Mouse (Mus musculus) liver, embryonic 14.5 days (tissue): ENCODE results near the gene Cdca4.

ENCODE experiments used
- CTCF ChIP-seq: IDR thresholded peaks from 2 replicates; pipeline ENCODE4 v1.5.1; 2016; ENCODE audit warnings: antibody characterized with exemption, low read depth, control low read depth
- EP300 ChIP-seq: IDR thresholded peaks from 2 replicates; pipeline ENCODE4 v1.6.1; 2016; ENCODE audit warnings: antibody characterized with exemption, low read depth

- TF ChIP-seq EP300 = no peak
- no peak for TF ChIP-seq CTCF
Observed at GRCm38 (mm10) chr12:112864804-112865203, 35.6 kb upstream of the Cdca4 start.
